In the genomic region with DNA sequence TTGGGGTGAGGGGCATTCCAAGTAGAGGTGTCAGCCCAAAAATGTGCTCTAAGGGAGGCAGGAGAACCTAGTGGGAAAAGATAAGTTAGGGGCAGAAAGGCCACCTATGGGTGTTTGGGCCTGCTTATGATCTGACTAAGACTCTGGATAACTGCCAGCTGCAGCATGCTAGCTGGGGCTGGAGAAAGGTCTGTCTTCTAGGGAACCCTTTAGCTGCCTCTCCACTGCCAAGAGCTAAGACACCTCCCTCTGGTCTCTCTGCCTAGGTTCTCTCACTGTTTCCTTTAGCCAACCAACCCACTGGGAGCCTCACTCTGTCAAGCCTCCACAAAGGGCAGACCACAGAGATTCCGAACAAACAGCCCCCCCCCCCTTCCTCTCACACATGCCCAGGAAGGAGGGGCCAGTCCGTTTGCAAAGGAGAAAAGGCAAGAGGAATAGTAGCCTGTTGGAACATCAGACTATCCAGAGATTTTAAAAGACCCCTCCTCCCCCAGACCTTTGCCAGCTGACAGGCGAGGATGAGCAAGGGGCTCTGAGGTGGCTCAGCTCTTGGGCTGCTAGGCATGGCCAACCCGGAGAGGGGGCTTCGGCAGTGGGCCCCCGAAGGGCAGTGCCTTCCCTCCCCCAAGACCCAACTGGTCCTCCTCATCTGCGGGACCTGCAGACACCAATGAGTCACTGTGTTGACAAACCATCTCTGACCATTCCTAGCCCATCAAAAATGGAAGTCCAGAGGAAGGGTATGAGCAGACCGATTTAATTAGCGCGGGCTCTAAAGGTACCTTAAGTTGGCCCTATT, we compare ENCODE assay signal across 7 mouse cellular contexts. TPM values are rescaled to one million over a fixed set of nuclear protein-coding genes. Genes with fewer than 3 reads are reported as not detected.
DNase-seq lines count a peak whose midpoint lies in the region; ATAC-seq and TF ChIP-seq lines count a peak whose summit lies in the region.

No protein-coding gene starts in this region.

- TF ChIP-seq CTCF in gastrocnemius, adult 2 months (IDR thresholded peaks at IDR 0.05) = no peak

- 3% methylated on average over 10 of the region's 10 CpGs for WGBS in hindbrain, embryonic 15.5 days
- WGBS in liver, embryonic 11.5 days = 7% methylated on average over 10 of the region's 10 CpGs

- H3K36me3 ChIP-seq in hindbrain, embryonic 15.5 days = no peaks in the 10 kb centered on the region
- peaks cover 10% of the 10 kb centered on the region for H3K36me3 ChIP-seq in liver, embryonic 11.5 days (ENCODE audit: control insufficient read depth, insufficient read depth, low read length)

- no peaks in the 10 kb centered on the region for H3K9me3 ChIP-seq in hindbrain, embryonic 15.5 days
- H3K9me3 ChIP-seq in liver, embryonic 11.5 days (ENCODE audit: control insufficient read depth, low read length) = no peaks in the 10 kb centered on the region

- H3K27me3 ChIP-seq in hindbrain, embryonic 15.5 days = no peaks in the 10 kb centered on the region
- H3K27me3 ChIP-seq in liver, embryonic 11.5 days (replicated peaks; ENCODE audit: control insufficient read depth, insufficient read depth, low read length) = no peaks in the 10 kb centered on the region

- DNase-seq in NIH3T3 (ENCODE audit: low read depth) = peak; percentile 98
- DNase-seq in cerebellum, adult 9-11 months = peak; percentile 72
- DNase-seq in gastrocnemius, adult 2 months = peak; percentile 70
- DNase-seq in liver, embryonic 11.5 days (ENCODE audit: low spot score) = peak; percentile 64
- DNase-seq in naive thymus-derived CD4-positive, alpha-beta T cell, adult 2 months (ENCODE audit: low read depth) = peak; percentile 68
- DNase-seq in thymus, postnatal 10 days (ENCODE audit: low spot score in 2 of 2) = peak; percentile 45 to 48

- peak overlapping the region; percentile 94 for H3K27ac ChIP-seq in gastrocnemius, adult 2 months
- H3K27ac ChIP-seq in hindbrain, embryonic 15.5 days (replicated peaks) = peak overlapping the region; percentile 99
- H3K27ac ChIP-seq in liver, embryonic 11.5 days (ENCODE audit: low read depth, low read length) = peak overlapping the region; percentile 100

- ATAC-seq in hindbrain, embryonic 15.5 days (ENCODE audit: low FRiP score, low read depth) = no peak
- ATAC-seq in liver, embryonic 11.5 days (replicated peaks; ENCODE audit: low FRiP score) = peak; percentile 20

- intact Hi-C loops in gastrocnemius, adult 2 months (cut with DNase I) = loop anchor here (2.0 to 5.0 kb wide), 2 partner anchors 158 to 256 kb away; a partner anchor contains a TSS

- peak overlapping the region; percentile 97 for H3K4me3 ChIP-seq in gastrocnemius, adult 2 months
- H3K4me3 ChIP-seq in hindbrain, embryonic 15.5 days = peak overlapping the region; percentile 96
- peak overlapping the region; percentile 100 for H3K4me3 ChIP-seq in liver, embryonic 11.5 days (ENCODE audit: low read depth, low read length)

- H3K4me1 ChIP-seq in hindbrain, embryonic 15.5 days (replicated peaks) = peaks cover 42% of the 10 kb centered on the region
- peaks cover 43% of the 10 kb centered on the region for H3K4me1 ChIP-seq in liver, embryonic 11.5 days (replicated peaks; ENCODE audit: control insufficient read depth, insufficient read depth, low read length)

- peak overlapping the region; percentile 85 for H3K4me2 ChIP-seq in hindbrain, embryonic 15.5 days
- H3K4me2 ChIP-seq in liver, embryonic 11.5 days = peak overlapping the region; percentile 95

- H3K9ac ChIP-seq in hindbrain, embryonic 15.5 days = no peak overlapping the region
- H3K9ac ChIP-seq in liver, embryonic 11.5 days (ENCODE audit: low read depth, low read length) = peak overlapping the region; percentile 56

RNA-seq across cellular contexts. Expression of a gene that starts 1.4 kb away (rescaled TPM):
- total RNA-seq in gastrocnemius, adult 2 months (2021) = 10 to 100 TPM; 23.7 to 30.0 TPM
- polyA plus RNA-seq in hindbrain, embryonic 15.5 days (2015; fragmentation: Nextera tagmentation; extraction: Ambion mirVana) = 143 and 151 TPM in 2 replicates
- polyA plus RNA-seq in liver, embryonic 11.5 days (2014; fragmentation: Nextera tagmentation; extraction: Ambion mirVana) = 71.1 and 89.0 TPM in 2 replicates

Comparison
In these comparisons a context has a peak if more than half of its experiments do, and no peak if none do; other contexts are left out.
1. DNase-seq: peak in every context shown above with its lines; median percentile 98 in NIH3T3; 72 in cerebellum, adult 9-11 months; 70 in gastrocnemius, adult 2 months; 68 in naive thymus-derived CD4-positive, alpha-beta T cell, adult 2 months; 64 in liver, embryonic 11.5 days; 46 in thymus, postnatal 10 days.